Comparison of ENCODE assay signal across 24 mouse cellular contexts in the genomic region with DNA sequence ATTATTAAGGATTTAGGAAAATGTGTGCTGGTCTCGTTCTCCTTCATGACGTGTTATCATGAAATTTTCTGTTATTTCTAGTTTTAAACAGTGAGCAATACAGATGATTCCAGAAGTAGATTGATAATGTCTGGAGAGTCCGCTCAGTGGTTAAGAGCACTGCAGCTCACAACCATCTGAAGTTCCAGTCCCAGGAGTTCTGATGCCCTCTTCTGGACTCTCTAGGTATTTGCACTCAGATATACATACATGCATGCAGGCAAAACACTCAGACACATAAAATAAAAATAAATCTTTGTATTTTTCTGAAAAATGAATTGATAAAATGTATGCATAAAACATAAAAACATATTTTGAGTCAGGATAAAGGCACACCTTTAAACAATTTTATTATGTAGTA.
DNase-seq lines count a peak whose midpoint lies in the region; ATAC-seq and TF ChIP-seq lines count a peak whose summit lies in the region.
"Had no signal": no experiment of that assay in that cellular context is flagged by ENCODE, and none has a peak within 500 bp of the region (broad histone marks: within the 10 kb centered on the region; RNA-seq: fewer than 3 reads in every experiment).

No protein-coding gene starts in this region.

- H3K79me2 ChIP-seq in MEL (ENCODE audit: control insufficient read depth, insufficient read depth, low read length, poor library complexity), result no peaks in the 10 kb centered on the region

- no peak overlapping the region for H3K4me3 ChIP-seq in forebrain, postnatal 0 days (ENCODE audit: low read depth, low read length)
- no peak overlapping the region for H3K4me3 ChIP-seq in forebrain, embryonic 15.5 days
- no peak overlapping the region for H3K4me3 ChIP-seq in MEL (ENCODE audit: control insufficient read depth in 1 of 2, insufficient read depth in 1 of 2, low read depth in 2 of 2, low read length in 2 of 2)
- H3K4me3 ChIP-seq: erythroblast, embryonic 14.5 days; heart, embryonic 15.5 days; hindbrain, embryonic 10.5 days; lung, embryonic 15.5 days had no signal

- TF ChIP-seq RAD21 in MEL (IDR thresholded peaks at IDR 0.05; ENCODE audit: low read depth, low read length), result peak; percentile 52

- 94% methylated on average over 3 of the region's 3 CpGs for WGBS in forebrain, postnatal 0 days
- 92% methylated on average over 3 of the region's 3 CpGs for WGBS in forebrain, embryonic 15.5 days

- peak; percentile 30; the same call in 1 of the 2 replicates for TF ChIP-seq CTCF in forebrain, postnatal 0 days (IDR thresholded peaks at IDR 0.05; ENCODE audit: low read depth)
- peak; percentile 23 to 49 (median 24); a peak in 4 of 6 replicates for TF ChIP-seq CTCF in MEL (IDR thresholded peaks at IDR 0.05 in 2 of 3, conservative IDR thresholded peaks at IDR 0.05 in 1 of 3; ENCODE audit: control insufficient read depth in 1 of 3, insufficient read depth in 1 of 3, low read depth in 2 of 3, low read length in 3 of 3, poor library complexity in 1 of 3, severe bottlenecking in 1 of 3)

- no peak overlapping the region for H3K4me2 ChIP-seq in forebrain, postnatal 0 days (ENCODE audit: low read depth)
- no peak overlapping the region for H3K4me2 ChIP-seq in forebrain, embryonic 15.5 days (replicated peaks)
- H3K4me2 ChIP-seq: heart, embryonic 15.5 days; lung, embryonic 15.5 days had no signal

- no peak for TF ChIP-seq POLR2A in MEL (IDR thresholded peaks at IDR 0.05; ENCODE audit: control insufficient read depth in 1 of 2, insufficient read depth in 1 of 2, low read depth in 1 of 2, low read length in 2 of 2, poor library complexity in 1 of 2)

- ATAC-seq in forebrain, postnatal 0 days, result no peak
- no peak for ATAC-seq in forebrain, embryonic 15.5 days (replicated peaks)
- no peak for ATAC-seq in monocyte, adult 5-6 weeks (replicated peaks; ENCODE audit: insufficient number of reproducible peaks, low FRiP score, low TSS enrichment, poor library complexity, severe bottlenecking)
- ATAC-seq: inflammation-experienced regulatory T-cells, adult 6 months had no signal

- DNase-seq in forebrain, postnatal 0 days, result no peak
- DNase-seq in kidney, postnatal 14 days, result peak; percentile 1
- DNase-seq in kidney, postnatal 25 days, result no peak
- DNase-seq in 416B (ENCODE audit: low read depth) (peak; percentile 41), MEL (ENCODE audit: low read depth, low spot score) (peak; percentile 40)
- no peak for DNase-seq in ovary, postnatal 10 days (ENCODE audit: low spot score)
- DNase-seq: adrenal gland, postnatal 25 days; B cell, adult 2 months; cerebellum, adult 9-11 months; gastrocnemius, postnatal 10 days; heart, adult 18-20 months; kidney, postnatal 4 days; liver; midbrain, embryonic 14.5 days; right cerebral cortex, postnatal 25 days; thymus, postnatal 14 days had no signal

- H3K27ac ChIP-seq in forebrain, postnatal 0 days (ENCODE audit: low read depth, low read length), result no peak overlapping the region
- no peak overlapping the region for H3K27ac ChIP-seq in forebrain, embryonic 15.5 days (replicated peaks)
- H3K27ac ChIP-seq in MEL (ENCODE audit: control insufficient read depth, low read depth, low read length), result no peak overlapping the region
- H3K27ac ChIP-seq: heart, embryonic 15.5 days; hindbrain, embryonic 10.5 days; lung, embryonic 15.5 days had no signal

- no peaks in the 10 kb centered on the region for H3K27me3 ChIP-seq in forebrain, postnatal 0 days (ENCODE audit: insufficient read depth, low read length)
- H3K27me3 ChIP-seq in forebrain, embryonic 15.5 days, result no peaks in the 10 kb centered on the region
- H3K27me3 ChIP-seq in MEL (ENCODE audit: control insufficient read depth in 1 of 2, insufficient read depth in 2 of 2, low read length in 2 of 2), result no peaks in the 10 kb centered on the region
- H3K27me3 ChIP-seq: heart, embryonic 15.5 days; lung, embryonic 15.5 days had no signal

- H3K4me1 ChIP-seq in forebrain, postnatal 0 days (ENCODE audit: insufficient read depth), result no peaks in the 10 kb centered on the region
- no peaks in the 10 kb centered on the region for H3K4me1 ChIP-seq in forebrain, embryonic 15.5 days
- H3K4me1 ChIP-seq in MEL (ENCODE audit: control insufficient read depth in 1 of 2, insufficient read depth in 2 of 2, low read length in 2 of 2), result no peaks in the 10 kb centered on the region
- H3K4me1 ChIP-seq: heart, embryonic 15.5 days; hindbrain, embryonic 10.5 days; lung, embryonic 15.5 days had no signal

- H3K36me3 ChIP-seq in forebrain, postnatal 0 days (ENCODE audit: insufficient read depth), result no peaks in the 10 kb centered on the region
- H3K36me3 ChIP-seq in forebrain, embryonic 15.5 days, result no peaks in the 10 kb centered on the region
- no peaks in the 10 kb centered on the region for H3K36me3 ChIP-seq in MEL (ENCODE audit: control insufficient read depth in 1 of 2, insufficient read depth in 2 of 2, low read length in 2 of 2)
- H3K36me3 ChIP-seq: G1E; heart, embryonic 15.5 days; hindbrain, embryonic 10.5 days; lung, embryonic 15.5 days had no signal

- TF ChIP-seq EP300 in MEL (IDR thresholded peaks at IDR 0.05; ENCODE audit: low read depth in 1 of 2, low read length in 2 of 2), result no peak

- H3K9ac ChIP-seq in forebrain, postnatal 0 days, result no peak overlapping the region
- no peak overlapping the region for H3K9ac ChIP-seq in forebrain, embryonic 15.5 days (replicated peaks)
- H3K9ac ChIP-seq in MEL (ENCODE audit: control insufficient read depth, low read depth, low read length, poor library complexity, severe bottlenecking), result no peak overlapping the region
- H3K9ac ChIP-seq: heart, embryonic 15.5 days; lung, embryonic 15.5 days had no signal

- no peaks in the 10 kb centered on the region for H3K9me3 ChIP-seq in forebrain, postnatal 0 days (ENCODE audit: low read length)
- no peaks in the 10 kb centered on the region for H3K9me3 ChIP-seq in forebrain, embryonic 15.5 days
- no peaks in the 10 kb centered on the region for H3K9me3 ChIP-seq in MEL (replicated peaks; ENCODE audit: insufficient read depth, low read length)
- H3K9me3 ChIP-seq: G1E; heart, embryonic 15.5 days; lung, embryonic 15.5 days had no signal

TF ChIP-seq in MEL, 35 proteins besides CTCF, POLR2A, EP300 and RAD21:
- TF ChIP-seq RCOR1 (IDR thresholded peaks at IDR 0.05; ENCODE audit: low read depth, low read length), result no peak
- TF ChIP-seq ZC3H11A (IDR thresholded peaks at IDR 0.05; ENCODE audit: low read depth, low read length), result peak; percentile 31
- TF ChIP-seq SMC3 (IDR thresholded peaks at IDR 0.05; ENCODE audit: low read depth, low read length), result peak; percentile 42

Comparison
In these comparisons a context has a peak if more than half of its experiments do, and no peak if none do; other contexts are left out.
1. DNase-seq: peak in kidney, postnatal 14 days (single experiment), 416B (single experiment) and MEL (single experiment); none in forebrain, postnatal 0 days (single experiment), kidney, postnatal 25 days (0 of 2) and ovary, postnatal 10 days (single experiment).